Mouse (Mus musculus): ENCODE results near the gene Rgl2. TPM values are rescaled to one million over a fixed set of nuclear protein-coding genes. Genes with fewer than 3 reads are reported as not detected.

Gene Rgl2
- polyA plus RNA-seq, 1 experiment from 2014 or later: 38.9 TPM

- Histone ChIP-seq H3K4me1 (ENCODE audit: control insufficient read depth in 2 of 2, insufficient read depth in 2 of 2, low read length in 2 of 2) (no peaks in the 10 kb centered on the region), H3K27me3 (ENCODE audit: control insufficient read depth, insufficient read depth, low read length) (no peaks in the 10 kb centered on the region), H3K36me3 (ENCODE audit: control insufficient read depth, insufficient read depth, low read length) (peaks cover 76% of the 10 kb centered on the region), H3K27ac (replicated peaks in 1 of 2; ENCODE audit: control insufficient read depth in 1 of 2, insufficient read depth in 1 of 2, low read depth in 2 of 2, low read length in 2 of 2) (no peak overlapping the region), H3K4me2 (ENCODE audit: low read length) (no peak overlapping the region), H3K9ac (ENCODE audit: low read length) (no peak overlapping the region), H3K9me3 (ENCODE audit: control insufficient read depth, low read length) (no peaks in the 10 kb centered on the region), H3K4me3 (ENCODE audit: control insufficient read depth in 1 of 2, insufficient read depth in 1 of 2, low read depth in 1 of 2, low read length in 2 of 2) (no peak overlapping the region)
- 91% methylated on average over 7 of the region's 7 CpGs for WGBS
- ATAC-seq (ENCODE audit: insufficient number of reproducible peaks, insufficient read depth, low FRiP score, low read depth): no peak
Observed at GRCm38 (mm10) chr17:33962876-33963275, 33.5 kb downstream of the Rgl2 start.

- ATAC-seq (ENCODE audit: insufficient number of reproducible peaks, insufficient read depth, low FRiP score, low read depth): no peak
- H3K27me3 ChIP-seq (ENCODE audit: control insufficient read depth, insufficient read depth, low read length): no peaks in the 10 kb centered on the region
- H3K4me2 ChIP-seq (ENCODE audit: low read length): no peak overlapping the region
- no peak overlapping the region for H3K27ac ChIP-seq (replicated peaks in 1 of 2; ENCODE audit: control insufficient read depth in 1 of 2, insufficient read depth in 1 of 2, low read depth in 2 of 2, low read length in 2 of 2)
- H3K36me3 ChIP-seq (ENCODE audit: control insufficient read depth, insufficient read depth, low read length): peaks cover 53% of the 10 kb centered on the region
- H3K9ac ChIP-seq (ENCODE audit: low read length): no peak overlapping the region
- 85% methylated on average over 17 of the region's 17 CpGs for WGBS
- no peak overlapping the region for H3K4me3 ChIP-seq (ENCODE audit: control insufficient read depth in 1 of 2, insufficient read depth in 1 of 2, low read depth in 1 of 2, low read length in 2 of 2)
- 0 out of 2 replicates have a peak, but pooled peaks cover 4% of the 10 kb centered on the region for H3K9me3 ChIP-seq (ENCODE audit: control insufficient read depth, low read length)
- H3K4me1 ChIP-seq (ENCODE audit: control insufficient read depth in 2 of 2, insufficient read depth in 2 of 2, low read length in 2 of 2): no peaks in the 10 kb centered on the region
Observed at GRCm38 (mm10) chr17:33965082-33965845, 35.9 kb downstream of the Rgl2 start.

GRCm38 (mm10) chr17:33965846-33966550, 36.7 kb downstream of the Rgl2 start:
- Histone ChIP-seq H3K4me3 (ENCODE audit: control insufficient read depth in 1 of 2, insufficient read depth in 1 of 2, low read depth in 1 of 2, low read length in 2 of 2) (no peak overlapping the region), H3K27me3 (ENCODE audit: control insufficient read depth, insufficient read depth, low read length) (no peaks in the 10 kb centered on the region), H3K9ac (ENCODE audit: low read length) (no peak overlapping the region), H3K4me2 (ENCODE audit: low read length) (no peak overlapping the region), H3K36me3 (ENCODE audit: control insufficient read depth, insufficient read depth, low read length) (peaks cover 45% of the 10 kb centered on the region), H3K27ac (replicated peaks in 1 of 2; ENCODE audit: control insufficient read depth in 1 of 2, insufficient read depth in 1 of 2, low read depth in 2 of 2, low read length in 2 of 2) (no peak overlapping the region), H3K4me1 (ENCODE audit: control insufficient read depth in 2 of 2, insufficient read depth in 2 of 2, low read length in 2 of 2) (no peaks in the 10 kb centered on the region), H3K9me3 (ENCODE audit: control insufficient read depth, low read length) (0 out of 2 replicates have a peak, but pooled peaks cover 6% of the 10 kb centered on the region)
- no peak for ATAC-seq (ENCODE audit: insufficient number of reproducible peaks, insufficient read depth, low FRiP score, low read depth)
- 82% methylated on average over 16 of the region's 16 CpGs for WGBS

- no peak overlapping the region for H3K4me2 ChIP-seq (ENCODE audit: low read length)
- peak; percentile 59 for ATAC-seq (ENCODE audit: insufficient number of reproducible peaks, insufficient read depth, low FRiP score, low read depth)
- H3K27ac ChIP-seq (replicated peaks in 1 of 2; ENCODE audit: control insufficient read depth in 1 of 2, insufficient read depth in 1 of 2, low read depth in 2 of 2, low read length in 2 of 2): no peak overlapping the region
- H3K4me3 ChIP-seq (ENCODE audit: control insufficient read depth in 1 of 2, insufficient read depth in 1 of 2, low read depth in 1 of 2, low read length in 2 of 2): no peak overlapping the region
- no peaks in the 10 kb centered on the region for H3K27me3 ChIP-seq (ENCODE audit: control insufficient read depth, insufficient read depth, low read length)
- 0 out of 2 replicates have a peak, but pooled peaks cover 6% of the 10 kb centered on the region for H3K9me3 ChIP-seq (ENCODE audit: control insufficient read depth, low read length)
- H3K9ac ChIP-seq (ENCODE audit: low read length): no peak overlapping the region
- H3K36me3 ChIP-seq (ENCODE audit: control insufficient read depth, insufficient read depth, low read length): peaks cover 20% of the 10 kb centered on the region
- WGBS: 2% methylated on average over 9 of the region's 9 CpGs
- H3K4me1 ChIP-seq (ENCODE audit: control insufficient read depth in 2 of 2, insufficient read depth in 2 of 2, low read length in 2 of 2): no peaks in the 10 kb centered on the region
Observed at GRCm38 (mm10) chr17:33968489-33968888, 39.1 kb downstream of the Rgl2 start.

GRCm38 (mm10) chr17:33968927-33969326, 39.6 kb downstream of the Rgl2 start:
- ATAC-seq (ENCODE audit: insufficient number of reproducible peaks, insufficient read depth, low FRiP score, low read depth): peak; percentile 43
- Histone ChIP-seq H3K9me3 (ENCODE audit: control insufficient read depth, low read length) (0 out of 2 replicates have a peak, but pooled peaks cover 6% of the 10 kb centered on the region), H3K4me2 (ENCODE audit: low read length) (no peak overlapping the region), H3K4me3 (ENCODE audit: control insufficient read depth in 1 of 2, insufficient read depth in 1 of 2, low read depth in 1 of 2, low read length in 2 of 2) (no peak overlapping the region), H3K9ac (ENCODE audit: low read length) (no peak overlapping the region), H3K4me1 (ENCODE audit: control insufficient read depth in 2 of 2, insufficient read depth in 2 of 2, low read length in 2 of 2) (no peaks in the 10 kb centered on the region), H3K36me3 (ENCODE audit: control insufficient read depth, insufficient read depth, low read length) (peaks cover 19% of the 10 kb centered on the region), H3K27me3 (ENCODE audit: control insufficient read depth, insufficient read depth, low read length) (0 out of 2 replicates have a peak, but pooled peaks cover 3% of the 10 kb centered on the region), H3K27ac (replicated peaks in 1 of 2; ENCODE audit: control insufficient read depth in 1 of 2, insufficient read depth in 1 of 2, low read depth in 2 of 2, low read length in 2 of 2) (no peak overlapping the region)
- WGBS: 27% methylated on average over 5 of the region's 5 CpGs

GRCm38 (mm10) chr17:33969394-33969793, 40.1 kb downstream of the Rgl2 start:
- 74% methylated on average over 4 of the region's 4 CpGs for WGBS
- ATAC-seq (ENCODE audit: insufficient number of reproducible peaks, insufficient read depth, low FRiP score, low read depth): no peak

GRCm38 (mm10) chr17:33972691-33973090, 43.3 kb downstream of the Rgl2 start:
- Histone ChIP-seq H3K4me1 (ENCODE audit: control insufficient read depth in 2 of 2, insufficient read depth in 2 of 2, low read length in 2 of 2) (no peaks in the 10 kb centered on the region), H3K4me3 (ENCODE audit: control insufficient read depth in 1 of 2, insufficient read depth in 1 of 2, low read depth in 1 of 2, low read length in 2 of 2) (no peak overlapping the region), H3K4me2 (ENCODE audit: low read length) (no peak overlapping the region), H3K9me3 (ENCODE audit: control insufficient read depth, low read length) (0 out of 2 replicates have a peak, but pooled peaks cover 6% of the 10 kb centered on the region), H3K27ac (replicated peaks in 1 of 2; ENCODE audit: control insufficient read depth in 1 of 2, insufficient read depth in 1 of 2, low read depth in 2 of 2, low read length in 2 of 2) (no peak overlapping the region), H3K9ac (ENCODE audit: low read length) (no peak overlapping the region), H3K36me3 (ENCODE audit: control insufficient read depth, insufficient read depth, low read length) (no peaks in the 10 kb centered on the region), H3K27me3 (ENCODE audit: control insufficient read depth, insufficient read depth, low read length) (peaks cover 19% of the 10 kb centered on the region)
- 0 out of 2 replicates have a peak, but pooled peaks have one; percentile 28 for ATAC-seq (ENCODE audit: insufficient number of reproducible peaks, insufficient read depth, low FRiP score, low read depth)
- WGBS: 8% methylated on average over 1 of the region's 1 CpGs

More at GRCm38 (mm10) chr17:33969394-33969793, 40.1 kb downstream of the Rgl2 start:
- Histone ChIP-seq H3K9me3 (ENCODE audit: control insufficient read depth, low read length) (0 out of 2 replicates have a peak, but pooled peaks cover 6% of the 10 kb centered on the region), H3K36me3 (ENCODE audit: control insufficient read depth, insufficient read depth, low read length) (peaks cover 19% of the 10 kb centered on the region), H3K27me3 (ENCODE audit: control insufficient read depth, insufficient read depth, low read length) (0 out of 2 replicates have a peak, but pooled peaks cover 3% of the 10 kb centered on the region), H3K4me1 (ENCODE audit: control insufficient read depth in 2 of 2, insufficient read depth in 2 of 2, low read length in 2 of 2) (no peaks in the 10 kb centered on the region), H3K4me2 (ENCODE audit: low read length) (no peak overlapping the region), H3K9ac (ENCODE audit: low read length) (no peak overlapping the region), H3K4me3 (ENCODE audit: control insufficient read depth in 1 of 2, insufficient read depth in 1 of 2, low read depth in 1 of 2, low read length in 2 of 2) (no peak overlapping the region), H3K27ac (replicated peaks in 1 of 2; ENCODE audit: control insufficient read depth in 1 of 2, insufficient read depth in 1 of 2, low read depth in 2 of 2, low read length in 2 of 2) (no peak overlapping the region)

All from heart, embryonic 14.5 days (tissue).